Mouse (Mus musculus): ENCODE results near the gene Plxnc1.

Plxnc1 gene

GRCm38 (mm10) chr10:94920526-94920925, 24.1 kb downstream of the Plxnc1 start:
- DNase-seq (ENCODE audit: low spot score in 2 of 2) = no peak

GRCm38 (mm10) chr10:94919960-94920359, 24.7 kb downstream of the Plxnc1 start:
- no peak for DNase-seq (ENCODE audit: low spot score in 2 of 2)

GRCm38 (mm10) chr10:94919552-94919951, 25.1 kb downstream of the Plxnc1 start:
- DNase-seq (ENCODE audit: low spot score in 2 of 2) = peak; percentile 35 to 46

GRCm38 (mm10) chr10:94918618-94919017, 26.0 kb downstream of the Plxnc1 start:
- DNase-seq (ENCODE audit: low spot score in 2 of 2) = no peak

- DNase-seq (ENCODE audit: low spot score in 2 of 2) = no peak
Observed at GRCm38 (mm10) chr10:94917990-94918389, 26.6 kb downstream of the Plxnc1 start.

- DNase-seq (ENCODE audit: low spot score in 2 of 2) = no peak
Observed at GRCm38 (mm10) chr10:94917354-94917753, 27.3 kb downstream of the Plxnc1 start.

- DNase-seq (ENCODE audit: low spot score in 2 of 2) = no peak
Observed at GRCm38 (mm10) chr10:94916610-94917009, 28.0 kb downstream of the Plxnc1 start.

- no peak for DNase-seq (ENCODE audit: low spot score in 2 of 2)
Observed at GRCm38 (mm10) chr10:94915746-94916145, 28.9 kb downstream of the Plxnc1 start.

GRCm38 (mm10) chr10:94914081-94914480, 30.6 kb downstream of the Plxnc1 start:
- no peak for DNase-seq (ENCODE audit: low spot score in 2 of 2)

GRCm38 (mm10) chr10:94913336-94913739, 31.3 kb downstream of the Plxnc1 start:
- DNase-seq (ENCODE audit: low spot score in 2 of 2) = no peak

- no peak for DNase-seq (ENCODE audit: low spot score in 2 of 2)
Observed at GRCm38 (mm10) chr10:94912551-94912950, 32.1 kb downstream of the Plxnc1 start.

- DNase-seq (ENCODE audit: low spot score in 2 of 2) = no peak
Observed at GRCm38 (mm10) chr10:94911102-94911501, 33.5 kb downstream of the Plxnc1 start.

- DNase-seq (ENCODE audit: low spot score in 2 of 2) = no peak
Observed at GRCm38 (mm10) chr10:94910570-94910969, 34.1 kb downstream of the Plxnc1 start.

GRCm38 (mm10) chr10:94909789-94910188, 34.8 kb downstream of the Plxnc1 start:
- no peak for DNase-seq (ENCODE audit: low spot score in 2 of 2)

- DNase-seq (ENCODE audit: low spot score in 2 of 2) = no peak
Observed at GRCm38 (mm10) chr10:94908976-94909717, 35.5 kb downstream of the Plxnc1 start.

- no peak for DNase-seq (ENCODE audit: low spot score in 2 of 2)
Observed at GRCm38 (mm10) chr10:94905689-94906473, 38.8 kb downstream of the Plxnc1 start.

- DNase-seq (ENCODE audit: low spot score in 2 of 2) = no peak
Observed at GRCm38 (mm10) chr10:94905219-94905618, 39.4 kb downstream of the Plxnc1 start.

- no peak for DNase-seq (ENCODE audit: low spot score in 2 of 2)
Observed at GRCm38 (mm10) chr10:94896950-94897349, 47.7 kb downstream of the Plxnc1 start.

GRCm38 (mm10) chr10:94896311-94896710, 48.3 kb downstream of the Plxnc1 start:
- no peak for DNase-seq (ENCODE audit: low spot score in 2 of 2)

GRCm38 (mm10) chr10:94895876-94896275, 48.8 kb downstream of the Plxnc1 start:
- DNase-seq (ENCODE audit: low spot score in 2 of 2) = no peak

GRCm38 (mm10) chr10:94889735-94890134, 54.9 kb downstream of the Plxnc1 start:
- DNase-seq (ENCODE audit: low spot score in 2 of 2) = no peak

- DNase-seq (ENCODE audit: low spot score in 2 of 2) = no peak
Observed at GRCm38 (mm10) chr10:94883216-94883615, 61.4 kb downstream of the Plxnc1 start.

GRCm38 (mm10) chr10:94871506-94871905, 73.1 kb downstream of the Plxnc1 start:
- no peak for DNase-seq (ENCODE audit: low spot score in 2 of 2)

Measured in heart, adult 9 months (tissue).